Mouse (Mus musculus) heart, adult 2 months (tissue): ENCODE measurements around the gene Slc4a4.

Experiments
- CTCF ChIP-seq: fragments of 200-600 bp; IDR thresholded peaks from 2 replicates; pipeline ENCODE4 v1.8.1; 2022; ENCODE audit warnings: antibody characterized with exemption, mild to moderate bottlenecking, moderate library complexity
- EP300 ChIP-seq: fragments of 200-500 bp; IDR thresholded peaks from 2 replicates; pipeline ENCODE4 v1.6.1; 2011; ENCODE audit warnings: low read depth, low read length, control low read depth; ENCODE audit not compliant: insufficient read depth
- POLR2A ChIP-seq: fragments of 200-500 bp; IDR thresholded peaks from 2 replicates; pipeline ENCODE4 v1.6.1; 2011; ENCODE audit warnings: mild to moderate bottlenecking, low read depth, low read length, control low read depth; ENCODE audit not compliant: insufficient read depth

DNA sequence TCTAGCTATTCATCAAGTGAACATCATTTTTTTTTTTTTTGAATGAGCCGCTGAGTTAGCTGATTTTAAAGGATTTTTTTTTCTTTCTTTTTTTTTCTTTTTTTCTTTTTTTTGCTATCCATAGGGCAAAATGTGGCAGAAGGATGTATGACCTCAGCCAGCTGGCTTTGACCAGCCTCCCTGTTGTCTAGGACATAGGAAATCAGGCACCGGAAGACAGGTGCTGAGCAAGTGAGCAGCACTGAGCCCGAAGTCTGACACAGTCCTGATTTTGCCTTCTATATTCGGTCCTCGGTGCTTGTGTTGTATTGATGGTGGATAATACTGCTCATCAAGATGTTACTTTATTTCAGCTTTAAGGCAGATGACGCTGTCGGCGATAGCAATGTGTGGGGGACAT, 109.6 kb downstream of the Slc4a4 start:
- TF ChIP-seq EP300 (no peak), POLR2A (no peak), CTCF (no peak)
